Mouse (Mus musculus): ENCODE results near the gene Camkk2. TPM values are rescaled to one million over a fixed set of nuclear protein-coding genes. Genes with fewer than 3 reads are reported as not detected.

The Camkk2 gene
- polyA plus RNA-seq (2015; fragmentation: Illumina TruSeq; extraction: RNeasy Lipid Tissue Mini Kit (QIAGEN cat#74804); ENCODE audit: insufficient read depth, low read depth, low replicate concordance) = 7.6 TPM

DNA sequence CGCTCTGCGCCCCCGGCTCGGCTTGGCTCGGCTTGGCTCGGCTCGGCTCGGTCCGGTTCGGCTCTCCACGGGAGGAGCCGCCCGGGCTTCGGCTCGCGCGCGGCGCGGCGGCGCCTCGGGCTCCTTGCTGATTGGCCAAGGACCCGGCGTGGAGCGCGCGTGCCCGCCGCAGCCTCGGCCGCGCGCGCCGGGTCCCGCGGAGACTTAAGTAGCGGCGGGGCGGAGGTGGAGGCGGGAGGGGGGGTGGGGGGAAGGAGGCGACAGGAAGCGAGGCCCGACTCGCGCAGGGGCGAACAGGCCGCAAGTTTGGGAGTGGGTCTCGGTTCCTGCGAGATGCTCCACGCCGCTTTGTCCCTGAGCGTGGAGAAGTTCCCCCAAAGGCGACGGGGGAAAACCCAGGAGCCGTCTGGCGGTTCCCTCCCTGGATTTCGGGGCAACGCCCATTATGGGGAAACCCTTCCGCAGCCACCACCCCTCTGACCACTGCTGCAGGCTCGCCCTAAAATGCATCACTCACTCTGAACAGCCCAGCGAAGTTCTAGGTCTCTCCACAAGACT lies at the start of gene Camkk2:
Gene Camkk2, minus strand, starts transcription at position 133 of the 558 bp plus-strand sequence.

DNA sequence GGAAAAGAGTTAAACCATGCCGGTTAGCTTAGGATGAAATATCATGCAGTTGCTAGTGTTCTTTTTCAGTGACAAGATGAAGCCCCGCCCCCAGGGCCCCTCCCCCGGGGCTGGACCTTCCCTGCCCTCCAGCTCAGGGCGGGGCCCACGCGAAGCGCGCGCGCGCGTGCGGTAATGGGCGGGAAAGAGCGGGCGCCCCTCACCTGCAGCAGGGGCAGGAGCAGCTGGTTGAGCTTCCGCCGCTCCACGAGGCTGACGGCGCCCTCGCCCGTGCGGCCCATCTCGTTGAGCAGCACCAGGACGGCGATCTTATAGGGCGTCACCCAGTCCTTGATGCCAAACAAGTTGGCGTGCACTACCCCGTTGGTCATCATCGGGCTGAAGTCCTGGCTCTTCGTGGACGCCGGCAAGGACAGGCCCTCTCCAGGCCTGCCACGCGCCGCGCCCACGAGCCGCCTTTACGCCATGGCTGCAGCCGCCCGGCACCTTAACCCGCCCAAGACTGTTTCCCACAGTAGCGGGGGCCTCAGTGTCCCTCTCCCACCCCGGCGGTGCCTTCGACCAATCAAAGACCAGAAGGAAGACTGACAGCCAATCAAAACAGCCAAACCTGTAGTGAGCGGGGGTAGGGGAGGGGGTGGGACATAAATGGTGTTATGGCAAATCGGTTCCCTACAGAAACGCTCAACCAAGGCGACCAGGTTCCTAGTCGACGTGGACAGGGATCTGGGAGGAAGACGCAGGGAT lies 41.7 kb upstream of the Camkk2 start, which contains the start of gene Anapc5:
Gene Anapc5, minus strand, starts transcription at position 563 of the 747 bp plus-strand sequence.

GRCm38 (mm10) chr5:122707276-122708181 lies 71.7 kb downstream of the Camkk2 start, which contains the start of gene P2rx4:
Gene P2rx4, plus strand, starts transcription at chr5:122707544.

Other genes starting within 250 kb of the Camkk2 start
- gene Ift81, start 164.9 kb downstream of the Camkk2 start, polyA plus RNA-seq (2015; fragmentation: Illumina TruSeq; extraction: RNeasy Lipid Tissue Mini Kit (QIAGEN cat#74804); ENCODE audit: insufficient read depth, low read depth, low replicate concordance) = 4.4 TPM
- gene P2rx7, start 135.5 kb downstream of the Camkk2 start, polyA plus RNA-seq (2015; fragmentation: Illumina TruSeq; extraction: RNeasy Lipid Tissue Mini Kit (QIAGEN cat#74804); ENCODE audit: insufficient read depth, low read depth, low replicate concordance) = 3.3 TPM
- gene P2rx4, start 71.9 kb downstream of the Camkk2 start, polyA plus RNA-seq (2015; fragmentation: Illumina TruSeq; extraction: RNeasy Lipid Tissue Mini Kit (QIAGEN cat#74804); ENCODE audit: insufficient read depth, low read depth, low replicate concordance) = 16.5 TPM
- 85.3 TPM for gene Anapc5, start 41.9 kb upstream of the Camkk2 start, polyA plus RNA-seq (2015; fragmentation: Illumina TruSeq; extraction: RNeasy Lipid Tissue Mini Kit (QIAGEN cat#74804); ENCODE audit: insufficient read depth, low read depth, low replicate concordance)
- 2.2 TPM for gene Rnf34, start 70.6 kb upstream of the Camkk2 start, polyA plus RNA-seq (2015; fragmentation: Illumina TruSeq; extraction: RNeasy Lipid Tissue Mini Kit (QIAGEN cat#74804); ENCODE audit: insufficient read depth, low read depth, low replicate concordance)
- 4.5 TPM for gene Kdm2b, start 210.4 kb upstream of the Camkk2 start, polyA plus RNA-seq (2015; fragmentation: Illumina TruSeq; extraction: RNeasy Lipid Tissue Mini Kit (QIAGEN cat#74804); ENCODE audit: insufficient read depth, low read depth, low replicate concordance)
- gene Orai1, start 235.7 kb upstream of the Camkk2 start, polyA plus RNA-seq (2015; fragmentation: Illumina TruSeq; extraction: RNeasy Lipid Tissue Mini Kit (QIAGEN cat#74804); ENCODE audit: insufficient read depth, low read depth, low replicate concordance) = 4.7 TPM